Mouse (Mus musculus) forebrain, embryonic 11.5 days (tissue): ENCODE data around the gene Kctd6. TPM values are rescaled to one million over a fixed set of nuclear protein-coding genes. Genes with fewer than 3 reads are reported as not detected.

Experiments used
- ATAC-seq: fragments of 200-750 bp; cut with Nextera tagmentation; replicated peaks from 2 replicates; pipeline ENCODE4 v1.8.0; 2017; ENCODE audit warnings: moderate TSS enrichment; ENCODE audit not compliant: low FRiP score
- DNase-seq: peaks from one replicate; pipeline ENCODE4 v3.0.0-alpha.2; 2017; ENCODE audit warnings: low spot score
- H3K27ac ChIP-seq: fragments of 300-500 bp; sonication (generic); 2 replicates; pipeline ENCODE4 v1.5.1; 2014; ENCODE audit warnings: low read depth, low read length
- H3K27me3 ChIP-seq: fragments of 300-500 bp; sonication (generic); 2 replicates; pipeline ENCODE4 v1.6.1; 2014; ENCODE audit warnings: mild to moderate bottlenecking, low read length, mixed read lengths; ENCODE audit not compliant: control insufficient read depth, insufficient read depth
- H3K36me3 ChIP-seq: fragments of 300-500 bp; sonication (generic); 2 replicates; pipeline ENCODE4 v1.6.1; 2014; ENCODE audit warnings: mild to moderate bottlenecking, low read length, moderate library complexity, mixed read lengths; ENCODE audit not compliant: control insufficient read depth, insufficient read depth
- H3K4me1 ChIP-seq: fragments of 300-500 bp; sonication (generic); replicated peaks from 2 replicates; pipeline ENCODE4 v1.6.1; 2014; ENCODE audit warnings: low read length, mixed read lengths; ENCODE audit not compliant: control insufficient read depth, insufficient read depth
- H3K4me2 ChIP-seq: fragments of 300-500 bp; sonication (generic); 2 replicates; pipeline ENCODE4 v1.6.1; 2014; ENCODE audit warnings: low read depth, mild to moderate bottlenecking, low read length, moderate library complexity, mixed read lengths; ENCODE audit not compliant: severe bottlenecking
- H3K4me3 ChIP-seq: fragments of 300-500 bp; sonication (generic); 2 replicates; pipeline ENCODE4 v1.5.1; 2014; ENCODE audit warnings: low read depth, low read length
- H3K9ac ChIP-seq: fragments of 300-500 bp; sonication (generic); 2 replicates; pipeline ENCODE4 v1.6.1; 2014; ENCODE audit warnings: low read length
- H3K9me3 ChIP-seq: fragments of 300-500 bp; sonication (generic); 2 replicates; pipeline ENCODE4 v1.6.1; 2016; ENCODE audit warnings: low read length, mixed read lengths; ENCODE audit not compliant: control insufficient read depth
- WGBS: fragments of 180-500 bp; shearing (Covaris S2); extraction: QIAGEN DNeasy Blood & Tissue Kit; methylation state at CpG from one replicate; pipeline ENCODE4 v1.1.7; 2014; 5-methylcytosine and 5-hydroxymethylcytosine counted together
- polyA plus RNA-seq: library from polyadenylated mRNA; unstranded; fragments of >200 nt; fragmentation: Nextera tagmentation; extraction: Ambion mirVana; gene quantifications from 2 replicates; pipeline ENCODE4 v1.2.1, GENCODE M21; 2014

Kctd6 gene
- polyA plus RNA-seq, 1 experiment from 2014 or later, result 14.3 TPM

DNA sequence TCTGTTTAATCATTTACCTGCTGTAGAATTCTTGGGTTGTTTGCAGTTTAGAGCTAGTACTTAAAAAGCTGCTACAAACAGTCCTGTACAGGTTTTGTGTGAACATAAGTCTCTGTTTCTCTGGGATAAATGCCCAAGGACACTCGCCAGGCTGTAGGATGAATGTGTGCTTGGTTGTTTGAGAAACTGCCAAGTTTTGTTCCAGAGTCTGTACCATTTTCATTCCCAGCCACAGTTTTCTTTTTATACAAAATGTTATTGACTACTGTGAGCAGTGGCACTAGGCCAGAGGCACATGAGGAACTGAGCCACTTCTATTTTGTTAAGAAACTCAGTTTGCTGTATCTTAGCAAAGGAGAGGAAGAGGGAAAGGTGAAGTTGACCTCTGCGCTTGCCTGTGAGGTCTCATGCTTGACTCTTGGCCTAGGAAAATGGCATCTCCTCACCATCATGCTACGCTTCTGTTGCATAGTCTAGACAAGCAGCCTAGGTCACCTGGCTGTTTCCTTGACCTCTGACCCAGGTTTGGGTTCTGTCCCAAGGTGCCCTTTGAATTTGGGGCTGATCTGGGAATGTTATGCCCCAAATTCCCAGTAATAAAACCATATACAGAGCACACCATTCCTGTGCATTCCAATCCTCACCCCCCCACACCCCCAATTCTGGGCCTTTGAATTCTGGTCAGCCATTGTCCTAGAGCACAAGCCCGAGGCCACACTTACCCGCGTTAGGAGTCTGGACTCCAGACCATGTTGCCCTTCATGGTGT, 27.5 kb upstream of the Kctd6 start:
- Histone ChIP-seq H3K27ac (no peak overlapping the region), H3K4me1 (no peaks in the 10 kb centered on the region), H3K9me3 (no peaks in the 10 kb centered on the region), H3K27me3 (no peaks in the 10 kb centered on the region), H3K4me2 (no peak overlapping the region), H3K36me3 (no peaks in the 10 kb centered on the region), H3K9ac (no peak overlapping the region), H3K4me3 (no peak overlapping the region)
- DNase-seq, result no peak
- 90% methylated on average over 6 of the region's 6 CpGs for WGBS
- no peak for ATAC-seq

DNA sequence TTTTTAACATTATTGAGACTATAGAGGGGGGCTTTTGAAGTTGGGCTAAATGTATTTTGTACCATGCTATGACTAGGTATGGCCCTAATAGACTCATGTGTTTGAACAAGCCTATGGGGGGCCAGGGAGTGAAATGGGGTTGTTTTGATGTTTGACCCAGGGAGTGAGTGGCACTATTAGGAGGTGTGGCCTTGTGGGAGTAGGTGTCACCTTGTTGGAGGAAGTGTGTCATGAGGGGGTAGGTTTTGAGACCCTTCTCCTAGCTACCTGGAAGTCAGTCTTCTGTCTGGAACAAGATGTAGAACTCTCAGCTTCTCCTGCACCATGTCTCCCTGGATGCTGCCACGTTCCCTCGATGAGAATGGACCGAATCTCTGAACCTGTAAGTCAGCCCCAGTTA, 23.4 kb upstream of the Kctd6 start:
- ATAC-seq (no peak), DNase-seq (no peak)
- no peak overlapping the region for H3K27ac ChIP-seq
- no peaks in the 10 kb centered on the region for H3K4me1 ChIP-seq
- H3K4me2 ChIP-seq, result no peak overlapping the region
- no peak overlapping the region for H3K4me3 ChIP-seq
- H3K36me3 ChIP-seq, result no peaks in the 10 kb centered on the region
- no peak overlapping the region for H3K9ac ChIP-seq
- no peaks in the 10 kb centered on the region for H3K9me3 ChIP-seq
- H3K27me3 ChIP-seq, result no peaks in the 10 kb centered on the region
- 87% methylated on average over 3 of the region's 3 CpGs for WGBS

DNA sequence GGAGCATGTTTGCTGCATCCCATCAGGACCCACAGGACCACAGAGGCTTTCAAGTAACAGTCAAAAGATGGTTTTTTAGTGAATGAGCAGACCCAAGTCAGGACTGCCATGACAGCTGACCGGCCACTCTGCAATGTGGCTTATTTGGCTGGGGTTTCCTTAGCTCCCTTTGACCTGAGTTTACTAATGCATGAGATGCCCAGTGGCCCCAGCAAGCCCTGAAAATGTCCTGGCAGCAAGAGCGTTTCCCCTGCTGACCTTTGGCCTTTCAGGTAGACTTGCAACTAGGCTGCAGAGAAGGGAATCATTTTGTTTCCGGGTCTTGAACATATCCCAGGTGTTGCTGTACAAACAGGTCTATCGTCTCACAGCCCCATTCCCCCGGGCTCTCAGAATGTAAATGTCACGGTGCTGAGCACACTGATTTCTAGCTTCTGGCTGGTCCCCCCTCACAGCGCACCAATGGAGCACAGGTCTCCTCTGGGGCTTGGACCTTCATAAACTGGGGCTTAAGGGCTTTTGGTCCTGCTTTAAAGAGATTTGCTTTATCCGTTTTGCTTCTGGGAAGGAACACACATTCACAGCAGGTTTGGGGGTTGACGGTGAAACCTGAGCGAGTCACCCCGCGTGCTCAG, 22.5 kb upstream of the Kctd6 start:
- 81% methylated on average over 12 of the region's 12 CpGs for WGBS
- Histone ChIP-seq H3K9ac (no peak overlapping the region), H3K27me3 (no peaks in the 10 kb centered on the region), H3K4me1 (no peaks in the 10 kb centered on the region), H3K36me3 (no peaks in the 10 kb centered on the region), H3K4me3 (no peak overlapping the region), H3K9me3 (no peaks in the 10 kb centered on the region), H3K4me2 (no peak overlapping the region), H3K27ac (no peak overlapping the region)
- ATAC-seq (no peak), DNase-seq (no peak)

DNA sequence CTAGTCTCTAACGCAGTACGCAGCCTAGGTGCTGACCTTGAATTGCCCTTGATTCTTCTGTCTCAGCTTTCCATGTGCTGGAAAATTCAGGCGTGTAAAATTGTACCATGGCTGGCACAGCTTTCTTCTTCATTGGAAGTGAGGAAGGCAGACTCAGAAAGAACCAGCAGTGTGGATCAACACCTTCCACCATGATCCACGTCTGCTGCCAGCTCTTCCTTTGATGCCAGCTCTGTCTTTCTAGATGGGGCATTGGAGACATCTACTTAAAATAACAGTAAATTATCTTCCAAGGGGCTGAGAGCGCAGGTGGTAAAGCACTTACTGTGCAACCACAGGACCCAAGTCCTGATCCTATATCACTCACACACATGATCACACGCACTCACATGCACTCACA, 21.2 kb upstream of the Kctd6 start:
- H3K27me3 ChIP-seq, result no peaks in the 10 kb centered on the region
- no peaks in the 10 kb centered on the region for H3K36me3 ChIP-seq
- DNase-seq (no peak), ATAC-seq (no peak)
- 90% methylated on average over 6 of the region's 6 CpGs for WGBS
- no peak overlapping the region for H3K27ac ChIP-seq
- H3K4me1 ChIP-seq, result no peaks in the 10 kb centered on the region
- no peak overlapping the region for H3K4me3 ChIP-seq
- no peaks in the 10 kb centered on the region for H3K9me3 ChIP-seq
- H3K9ac ChIP-seq, result no peak overlapping the region
- H3K4me2 ChIP-seq, result no peak overlapping the region

DNA sequence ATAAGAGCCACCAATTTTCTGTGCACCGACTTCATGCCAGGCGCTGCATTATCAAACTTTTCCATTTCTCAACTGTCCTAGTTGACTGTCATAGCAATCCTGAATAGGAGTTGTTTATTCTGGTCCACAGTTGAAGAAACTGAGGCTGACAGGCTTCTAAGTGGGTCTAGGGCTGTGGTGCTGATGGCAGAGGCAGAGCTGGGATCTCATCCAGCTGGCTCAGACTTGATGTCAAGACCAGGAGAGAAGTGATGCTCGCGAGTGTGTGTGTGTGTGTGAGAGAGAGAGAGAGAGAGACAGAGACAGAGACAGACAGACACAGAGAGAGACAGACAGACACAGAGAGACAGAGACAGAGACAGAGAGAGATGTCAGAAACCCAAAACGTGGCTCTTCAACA, 13.2 kb upstream of the Kctd6 start:
- Histone ChIP-seq H3K27me3 (no peaks in the 10 kb centered on the region), H3K36me3 (no peaks in the 10 kb centered on the region), H3K9me3 (no peaks in the 10 kb centered on the region), H3K27ac (no peak overlapping the region), H3K4me2 (no peak overlapping the region), H3K4me3 (no peak overlapping the region), H3K4me1 (no peaks in the 10 kb centered on the region), H3K9ac (no peak overlapping the region)
- WGBS, result 82% methylated on average over 5 of the region's 5 CpGs
- ATAC-seq (no peak), DNase-seq (no peak)

- Histone ChIP-seq H3K36me3 (no peaks in the 10 kb centered on the region), H3K27me3 (no peaks in the 10 kb centered on the region), H3K4me1 (no peaks in the 10 kb centered on the region), H3K9me3 (no peaks in the 10 kb centered on the region), H3K9ac (no peak overlapping the region), H3K27ac (no peak overlapping the region), H3K4me2 (no peak overlapping the region), H3K4me3 (no peak overlapping the region)
- WGBS, result 84% methylated on average over 3 of the region's 3 CpGs
- DNase-seq (no peak), ATAC-seq (no peak)
Measured at GRCm38 (mm10) chr14:8201715-8202114, 12.2 kb upstream of the Kctd6 start.

- WGBS, result 55% methylated on average over 9 of the region's 9 CpGs
- no peaks in the 10 kb centered on the region for H3K27me3 ChIP-seq
- DNase-seq, result no peak
- no peak overlapping the region for H3K4me2 ChIP-seq
- no peak overlapping the region for H3K9ac ChIP-seq
- no peak for ATAC-seq
- H3K36me3 ChIP-seq, result no peaks in the 10 kb centered on the region
- H3K9me3 ChIP-seq, result no peaks in the 10 kb centered on the region
- H3K4me1 ChIP-seq, result peaks cover 2% of the 10 kb centered on the region; the same call in 1 of the 2 replicates
- H3K27ac ChIP-seq, result no peak overlapping the region
- no peak overlapping the region for H3K4me3 ChIP-seq
Measured at GRCm38 (mm10) chr14:8206179-8206910, 7.6 kb upstream of the Kctd6 start.

- no peak overlapping the region for H3K27ac ChIP-seq
- H3K4me1 ChIP-seq, result peaks cover 2% of the 10 kb centered on the region; the same call in 1 of the 2 replicates
- H3K27me3 ChIP-seq, result no peaks in the 10 kb centered on the region
- DNase-seq, result no peak
- 24% methylated on average over 5 of the region's 5 CpGs for WGBS
- no peak overlapping the region for H3K9ac ChIP-seq
- H3K36me3 ChIP-seq, result no peaks in the 10 kb centered on the region
- H3K4me3 ChIP-seq, result no peak overlapping the region
- no peak overlapping the region for H3K4me2 ChIP-seq
- no peaks in the 10 kb centered on the region for H3K9me3 ChIP-seq
- peak; percentile 53; the same call in 1 of the 2 replicates for ATAC-seq
Measured at GRCm38 (mm10) chr14:8207105-8207504, 6.8 kb upstream of the Kctd6 start.
